Mouse (Mus musculus) G1E-ER4 (cell line): ENCODE data around the gene Cldn6. TPM values are rescaled to one million over a fixed set of nuclear protein-coding genes. Genes with fewer than 3 reads are reported as not detected.

Source experiments
- GATA1 ChIP-seq: IDR thresholded peaks from one replicate; pipeline ENCODE4 v1.8.0; 2012; ENCODE audit warnings: low read length, inconsistent platforms
- polyA plus RNA-seq: library from polyadenylated mRNA; stranded (reverse); fragments of >175 nt; gene quantifications from 2 replicates; pipeline ENCODE4 v1.2.3, GENCODE M21; 2012

Cldn6 gene
- polyA plus RNA-seq, 1 experiment, result not detected

DNA sequence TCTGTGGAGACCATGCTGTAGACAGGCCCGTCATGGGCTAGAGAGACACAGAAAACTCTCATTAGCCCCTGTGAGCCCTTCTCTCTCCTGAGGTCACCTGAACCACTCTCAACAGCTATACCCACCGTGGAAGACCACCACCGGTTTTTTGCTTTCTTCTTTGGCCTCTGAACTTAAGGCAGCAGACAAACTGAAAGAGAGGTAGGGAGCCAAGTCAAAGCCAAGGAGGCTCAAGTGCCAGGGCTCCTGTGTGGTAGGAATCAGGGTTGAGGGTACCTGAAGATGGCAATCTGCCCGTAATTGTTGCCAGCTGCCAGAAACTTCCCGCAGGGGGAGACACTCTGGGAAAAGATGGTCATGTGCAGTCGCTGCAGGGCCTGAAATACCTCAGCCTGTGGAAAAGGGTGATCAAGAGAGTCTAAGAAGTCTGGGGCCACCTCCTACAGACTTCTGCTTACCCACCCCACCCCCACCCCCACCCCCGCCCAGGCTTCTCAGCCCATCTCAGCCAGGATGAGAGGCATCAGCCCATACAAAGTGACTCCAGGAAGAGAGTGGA lies 8.5 kb upstream of the Cldn6 start:
- TF ChIP-seq GATA1, result no peak

DNA sequence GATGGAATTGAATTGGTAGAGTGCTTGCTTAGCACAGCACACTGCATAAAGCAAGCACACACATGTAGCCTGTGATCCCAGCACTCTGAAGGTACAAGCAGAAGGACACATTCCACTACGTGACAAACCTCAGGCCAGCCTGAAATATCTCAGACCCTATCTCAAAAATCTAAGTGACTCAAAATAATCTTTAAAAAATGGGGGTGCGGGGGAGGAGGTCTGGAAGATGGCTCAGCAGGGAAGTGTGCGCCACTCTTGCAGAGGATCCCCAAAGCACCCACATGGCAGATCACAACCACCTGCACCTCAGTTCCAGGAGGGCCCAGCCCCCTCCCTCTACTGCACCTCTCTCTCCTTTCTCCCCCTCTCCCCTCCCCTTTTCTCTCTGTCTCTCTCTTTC lies 7.5 kb upstream of the Cldn6 start:
- TF ChIP-seq GATA1, result no peak

DNA sequence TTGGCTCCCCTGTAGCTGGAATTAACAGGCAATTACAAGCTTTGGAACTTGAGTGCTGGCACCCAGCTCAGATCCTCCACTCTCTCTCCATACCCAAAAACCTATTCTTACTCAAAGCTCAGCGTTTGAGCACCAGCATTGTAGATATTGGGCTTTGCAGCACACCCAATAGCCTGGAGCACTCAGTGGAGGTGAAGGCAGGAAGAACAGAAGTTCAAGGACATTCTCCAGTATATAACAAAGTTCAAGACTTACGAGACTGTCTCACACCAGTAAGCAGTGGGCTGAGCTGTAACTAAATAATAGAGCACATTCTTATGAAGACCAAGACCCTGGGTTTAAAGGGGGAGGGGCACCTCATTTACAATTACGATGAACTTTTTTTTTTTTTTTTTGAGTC lies 6.3 kb upstream of the Cldn6 start:
- no peak for TF ChIP-seq GATA1

GRCm38 (mm10) chr17:23673424-23674073 lies 5.5 kb upstream of the Cldn6 start, which contains the start of the genes Hcfc1r1 and Thoc6:
Gene Hcfc1r1, plus strand, starts transcription at chr17:23673596.
Gene Thoc6, minus strand, starts transcription at chr17:23673882.
- no peak for TF ChIP-seq GATA1

GRCm38 (mm10) chr17:23674271-23674952 lies 4.6 kb upstream of the Cldn6 start:
- TF ChIP-seq GATA1, result no peak

DNA sequence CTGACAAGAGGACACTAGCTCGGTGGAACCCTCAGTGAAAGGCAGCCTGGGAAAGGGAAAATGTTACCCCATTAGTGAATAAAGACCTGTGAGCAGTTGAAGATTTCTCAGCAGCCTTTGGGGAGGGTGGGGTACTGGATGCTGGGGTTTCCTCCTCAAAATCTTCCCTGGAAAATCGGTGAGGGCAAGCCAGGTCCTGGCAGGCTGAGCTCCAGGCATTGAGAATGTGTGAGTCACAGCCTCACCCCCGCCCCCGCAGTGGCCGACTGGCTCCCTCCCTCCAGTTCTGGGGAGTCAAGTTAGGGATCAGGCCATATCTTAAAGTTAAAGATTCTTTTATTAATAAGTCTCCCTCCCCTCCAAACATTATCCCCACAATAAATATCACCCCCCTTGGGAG lies 3.9 kb upstream of the Cldn6 start:
- no peak for TF ChIP-seq GATA1

GRCm38 (mm10) chr17:23675564-23676281 lies 3.3 kb upstream of the Cldn6 start:
- no peak for TF ChIP-seq GATA1

DNA sequence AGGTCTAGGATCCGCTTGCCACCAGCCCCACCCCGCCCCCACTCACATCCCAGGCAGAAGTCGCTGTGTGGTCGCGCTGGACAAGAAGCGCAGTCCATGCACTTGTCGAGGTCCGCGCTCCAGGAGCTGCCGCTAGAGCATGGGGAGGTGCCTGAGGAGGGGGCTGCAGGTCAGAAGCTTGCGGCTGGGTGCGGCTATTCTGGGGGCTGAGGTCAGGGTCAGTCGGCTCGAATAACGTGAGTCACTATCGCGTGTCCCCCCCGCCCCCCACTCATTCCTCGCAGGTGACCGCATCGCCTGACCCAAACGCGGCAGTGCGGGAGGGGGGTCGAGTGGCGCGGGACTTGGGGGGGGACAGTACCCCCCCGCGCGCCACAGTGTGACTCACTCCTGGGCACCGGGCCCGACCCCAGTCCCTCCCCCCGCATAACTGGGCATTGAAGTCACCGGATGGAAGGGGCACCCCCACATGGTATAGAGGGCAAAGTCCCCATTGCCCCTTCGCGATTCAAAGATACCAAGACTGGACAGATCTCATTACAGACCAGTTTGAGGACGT lies 2.5 kb upstream of the Cldn6 start:
- TF ChIP-seq GATA1, result no peak

- no peak for TF ChIP-seq GATA1
Observed at GRCm38 (mm10) chr17:23677236-23677679, 1.8 kb upstream of the Cldn6 start, which contains the start of gene Tnfrsf12a. Gene Tnfrsf12a, minus strand, starts transcription at chr17:23677468.

DNA sequence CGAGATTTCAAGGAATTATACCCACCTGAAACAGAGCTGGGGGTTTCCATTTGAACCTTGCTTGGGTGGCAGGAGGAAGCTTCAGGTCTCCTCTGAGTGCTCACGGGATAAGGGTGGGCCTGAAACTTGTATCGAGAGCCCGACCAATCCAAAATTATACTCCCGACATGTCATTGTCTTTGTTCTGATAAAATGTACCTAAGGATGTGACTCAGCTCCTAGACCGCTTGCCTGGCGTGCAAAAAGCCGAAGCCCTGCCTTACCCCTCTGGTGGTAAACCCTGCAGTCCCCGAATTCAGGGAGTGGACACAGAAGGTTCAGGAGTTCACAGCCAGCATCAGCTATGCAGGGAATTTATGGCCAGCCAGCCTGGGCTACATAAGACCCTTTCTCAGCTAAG lies 1.3 kb downstream of the Cldn6 start:
- no peak for TF ChIP-seq GATA1

DNA sequence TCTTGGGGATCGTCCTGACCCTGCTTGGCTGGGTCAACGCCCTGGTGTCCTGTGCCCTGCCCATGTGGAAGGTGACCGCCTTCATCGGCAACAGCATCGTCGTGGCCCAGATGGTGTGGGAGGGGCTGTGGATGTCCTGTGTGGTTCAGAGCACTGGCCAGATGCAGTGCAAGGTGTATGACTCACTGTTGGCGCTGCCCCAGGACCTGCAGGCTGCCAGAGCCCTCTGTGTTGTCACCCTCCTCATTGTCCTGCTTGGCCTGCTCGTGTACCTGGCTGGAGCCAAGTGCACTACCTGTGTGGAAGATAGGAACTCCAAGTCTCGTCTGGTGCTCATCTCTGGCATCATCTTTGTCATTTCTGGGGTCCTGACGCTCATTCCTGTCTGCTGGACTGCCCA lies 2.0 kb downstream of the Cldn6 start:
- TF ChIP-seq GATA1, result no peak

DNA sequence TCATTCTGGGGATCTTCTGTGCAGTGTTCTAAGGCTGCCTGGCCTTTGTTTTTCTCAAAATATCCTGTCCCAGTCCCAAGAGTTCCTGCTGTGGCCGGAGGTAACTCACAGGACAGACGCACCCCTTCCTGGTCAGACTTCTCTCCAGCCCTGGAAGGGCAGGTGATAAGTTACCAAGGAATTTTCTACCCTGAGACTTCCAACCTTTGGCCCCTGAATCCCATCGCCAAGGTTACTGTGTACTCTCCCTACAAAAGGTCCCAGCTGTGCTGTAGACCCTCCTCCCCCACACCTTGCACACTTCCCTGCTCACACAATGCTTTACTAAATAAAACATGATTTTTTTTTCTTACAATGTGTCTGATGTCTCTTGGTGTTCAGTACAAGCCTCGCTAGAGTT lies 3.0 kb downstream of the Cldn6 start:
- TF ChIP-seq GATA1, result no peak

DNA sequence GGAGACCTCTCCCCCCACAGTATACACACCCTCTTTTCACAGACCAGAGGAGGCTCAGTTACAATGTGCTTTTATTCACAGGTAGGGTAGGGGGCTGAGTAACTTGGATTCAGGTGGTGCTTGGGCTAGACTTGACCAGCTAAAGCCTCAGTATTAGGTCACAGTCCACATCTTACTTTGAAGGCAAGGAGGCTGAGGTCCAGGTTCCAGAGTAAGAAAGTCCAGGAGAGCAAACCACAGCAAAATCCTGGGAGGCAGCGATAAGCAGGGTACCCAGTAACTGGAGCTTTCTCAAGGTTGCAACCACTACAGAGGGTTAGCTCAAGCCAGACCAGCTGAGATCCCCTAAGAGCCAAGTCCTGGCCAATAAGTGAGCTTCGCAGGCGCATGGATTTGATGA lies 3.5 kb downstream of the Cldn6 start:
- no peak for TF ChIP-seq GATA1

GRCm38 (mm10) chr17:23683226-23683625 lies 4.2 kb downstream of the Cldn6 start:
- TF ChIP-seq GATA1, result no peak

- TF ChIP-seq GATA1, result no peak
Observed at GRCm38 (mm10) chr17:23683856-23684672, 5.0 kb downstream of the Cldn6 start, which contains the start of gene Cldn9. Gene Cldn9, minus strand, starts transcription at chr17:23684026.
